Mouse (Mus musculus): ENCODE measurements around the gene Gas7. TPM values are rescaled to one million over a fixed set of nuclear protein-coding genes. Genes with fewer than 3 reads are reported as not detected.
A peak's percentile ranks its signal among the peaks of the same experiment; 100 is the strongest.

The Gas7 gene
- polyA plus RNA-seq, 1 experiment from 2014 or later = 18.7 TPM

GRCm38 (mm10) chr11:67524731-67525130 is 69.5 kb downstream of the Gas7 start:
- H3K27me3 ChIP-seq (replicated peaks; ENCODE audit: insufficient read depth, low read length) = no peaks in the 10 kb centered on the region
- peaks cover 33% of the 10 kb centered on the region for H3K4me1 ChIP-seq (ENCODE audit: insufficient read depth, low read depth, low read length)
- no peaks in the 10 kb centered on the region for H3K36me3 ChIP-seq (ENCODE audit: insufficient read depth, low read length)
- DNase-seq (ENCODE audit: low spot score) (peak; percentile 78), ATAC-seq (peak; percentile 37)
- 19% methylated on average over 2 of the region's 2 CpGs for WGBS
- no peak overlapping the region for H3K4me3 ChIP-seq (ENCODE audit: low read depth, low read length)
- H3K4me2 ChIP-seq (replicated peaks; ENCODE audit: low read depth, low read length) = no peak overlapping the region
- TF ChIP-seq CTCF (IDR thresholded peaks at IDR 0.05) (no peak), EP300 (IDR thresholded peaks at IDR 0.05) (no peak)
- peak overlapping the region; percentile 81 for H3K27ac ChIP-seq (ENCODE audit: low read length)
- H3K9ac ChIP-seq (replicated peaks; ENCODE audit: low read depth) = no peak overlapping the region
- H3K9me3 ChIP-seq (ENCODE audit: low read length) = no peaks in the 10 kb centered on the region

- Histone ChIP-seq H3K9me3 (ENCODE audit: low read length) (no peaks in the 10 kb centered on the region), H3K27me3 (replicated peaks; ENCODE audit: insufficient read depth, low read length) (no peaks in the 10 kb centered on the region), H3K4me1 (ENCODE audit: insufficient read depth, low read depth, low read length) (peaks cover 33% of the 10 kb centered on the region), H3K27ac (ENCODE audit: low read length) (peak overlapping the region; percentile 81), H3K4me3 (ENCODE audit: low read depth, low read length) (no peak overlapping the region), H3K4me2 (replicated peaks; ENCODE audit: low read depth, low read length) (no peak overlapping the region), H3K9ac (replicated peaks; ENCODE audit: low read depth) (no peak overlapping the region), H3K36me3 (ENCODE audit: insufficient read depth, low read length) (no peaks in the 10 kb centered on the region)
- no peak for TF ChIP-seq CTCF (IDR thresholded peaks at IDR 0.05)
- TF ChIP-seq EP300 (IDR thresholded peaks at IDR 0.05) = no peak
- ATAC-seq (no peak), DNase-seq (ENCODE audit: low spot score) (no peak)
- WGBS = 62% methylated on average over 3 of the region's 3 CpGs
Measured at GRCm38 (mm10) chr11:67525841-67526240, 70.6 kb downstream of the Gas7 start.

GRCm38 (mm10) chr11:67526621-67527545 is 71.6 kb downstream of the Gas7 start:
- TF ChIP-seq EP300 (IDR thresholded peaks at IDR 0.05) (peak; percentile 52), CTCF (IDR thresholded peaks at IDR 0.05) (peak; percentile 38)
- WGBS = 64% methylated on average over 12 of the region's 12 CpGs
- peaks cover 33% of the 10 kb centered on the region for H3K4me1 ChIP-seq (ENCODE audit: insufficient read depth, low read depth, low read length)
- H3K36me3 ChIP-seq (ENCODE audit: insufficient read depth, low read length) = no peaks in the 10 kb centered on the region
- no peaks in the 10 kb centered on the region for H3K27me3 ChIP-seq (replicated peaks; ENCODE audit: insufficient read depth, low read length)
- peak overlapping the region; percentile 81 for H3K27ac ChIP-seq (ENCODE audit: low read length)
- H3K9ac ChIP-seq (replicated peaks; ENCODE audit: low read depth) = no peak overlapping the region
- H3K4me2 ChIP-seq (replicated peaks; ENCODE audit: low read depth, low read length) = no peak overlapping the region
- ATAC-seq = peak; percentile 88
- H3K9me3 ChIP-seq (ENCODE audit: low read length) = no peaks in the 10 kb centered on the region
- peak; percentile 97 for DNase-seq (ENCODE audit: low spot score)
- no peak overlapping the region for H3K4me3 ChIP-seq (ENCODE audit: low read depth, low read length)

- no peaks in the 10 kb centered on the region for H3K36me3 ChIP-seq (ENCODE audit: insufficient read depth, low read length)
- H3K27me3 ChIP-seq (replicated peaks; ENCODE audit: insufficient read depth, low read length) = no peaks in the 10 kb centered on the region
- no peaks in the 10 kb centered on the region for H3K9me3 ChIP-seq (ENCODE audit: low read length)
- H3K4me2 ChIP-seq (replicated peaks; ENCODE audit: low read depth, low read length) = no peak overlapping the region
- no peak overlapping the region for H3K4me3 ChIP-seq (ENCODE audit: low read depth, low read length)
- peaks cover 20% of the 10 kb centered on the region for H3K4me1 ChIP-seq (ENCODE audit: insufficient read depth, low read depth, low read length)
- 19% methylated on average over 2 of the region's 2 CpGs for WGBS
- no peak overlapping the region for H3K9ac ChIP-seq (replicated peaks; ENCODE audit: low read depth)
- peak; percentile 78 for DNase-seq (ENCODE audit: low spot score)
- H3K27ac ChIP-seq (ENCODE audit: low read length) = 0 out of 2 replicates have a peak overlapping the region, but pooled peaks have one; percentile 28
- ATAC-seq = no peak
- TF ChIP-seq CTCF (IDR thresholded peaks at IDR 0.05) (no peak), EP300 (IDR thresholded peaks at IDR 0.05) (peak; percentile 66)
Measured at GRCm38 (mm10) chr11:67531286-67531685, 76.0 kb downstream of the Gas7 start.

GRCm38 (mm10) chr11:67531926-67532565 is 76.8 kb downstream of the Gas7 start:
- Histone ChIP-seq H3K9me3 (ENCODE audit: low read length) (no peaks in the 10 kb centered on the region), H3K4me2 (replicated peaks; ENCODE audit: low read depth, low read length) (no peak overlapping the region), H3K4me3 (ENCODE audit: low read depth, low read length) (no peak overlapping the region), H3K36me3 (ENCODE audit: insufficient read depth, low read length) (no peaks in the 10 kb centered on the region), H3K9ac (replicated peaks; ENCODE audit: low read depth) (no peak overlapping the region), H3K27me3 (replicated peaks; ENCODE audit: insufficient read depth, low read length) (no peaks in the 10 kb centered on the region), H3K4me1 (ENCODE audit: insufficient read depth, low read depth, low read length) (peaks cover 15% of the 10 kb centered on the region), H3K27ac (ENCODE audit: low read length) (peak overlapping the region; percentile 55; the same call in 1 of the 2 replicates)
- TF ChIP-seq CTCF (IDR thresholded peaks at IDR 0.05) (no peak), EP300 (IDR thresholded peaks at IDR 0.05) (no peak)
- peak; percentile 25; the same call in 1 of the 2 replicates for ATAC-seq
- 47% methylated on average over 6 of the region's 6 CpGs for WGBS
- no peak for DNase-seq (ENCODE audit: low spot score)

- no peak overlapping the region for H3K4me3 ChIP-seq (ENCODE audit: low read depth, low read length)
- 47% methylated on average over 10 of the region's 10 CpGs for WGBS
- H3K27me3 ChIP-seq (replicated peaks; ENCODE audit: insufficient read depth, low read length) = no peaks in the 10 kb centered on the region
- H3K9ac ChIP-seq (replicated peaks; ENCODE audit: low read depth) = no peak overlapping the region
- no peak for TF ChIP-seq CTCF (IDR thresholded peaks at IDR 0.05)
- TF ChIP-seq EP300 (IDR thresholded peaks at IDR 0.05) = no peak
- peak overlapping the region; percentile 55; the same call in 1 of the 2 replicates for H3K27ac ChIP-seq (ENCODE audit: low read length)
- H3K4me2 ChIP-seq (replicated peaks; ENCODE audit: low read depth, low read length) = no peak overlapping the region
- no peaks in the 10 kb centered on the region for H3K9me3 ChIP-seq (ENCODE audit: low read length)
- DNase-seq (ENCODE audit: low spot score) (peak; percentile 67), ATAC-seq (peak; percentile 37; the same call in 1 of the 2 replicates)
- H3K36me3 ChIP-seq (ENCODE audit: insufficient read depth, low read length) = no peaks in the 10 kb centered on the region
- H3K4me1 ChIP-seq (ENCODE audit: insufficient read depth, low read depth, low read length) = peaks cover 12% of the 10 kb centered on the region; the same call in 1 of the 2 replicates
Measured at GRCm38 (mm10) chr11:67532728-67533127, 77.5 kb downstream of the Gas7 start.

Measured in lung, postnatal 0 days (tissue).